Mouse (Mus musculus) adrenal gland, adult 18-20 months (tissue): Measurements from ENCODE around the gene Irgc1. TPM values are rescaled to one million over a fixed set of nuclear protein-coding genes. Genes with fewer than 3 reads are reported as not detected.
"Not testable (repeated sequence)": the region's sequence is repeated elsewhere in the genome, so short reads cannot be mapped to it uniquely, and the experiment has no call there.

Source experiments
- DNase-seq, 2 experiments: peaks; one replicate each; pipeline ENCODE4 v3.0.0; 2021 to 2022; ENCODE audit warnings: low spot score in 2 of 2
- total RNA-seq, 2 experiments: library from RNA; stranded (reverse); gene quantifications; 1 replicate in 1 of 2; 2 replicates in 1 of 2; pipeline ENCODE4 v1.2.3; 2021

Gene Irgc1
- total RNA-seq, 2 experiments from 2014 or later = not detected

GRCm38 (mm10) chr7:24402851-24403250, 49.2 kb downstream of the Irgc1 start:
- DNase-seq = no peak

- DNase-seq = not testable (repeated sequence)
Observed at GRCm38 (mm10) chr7:24400489-24400888, 51.6 kb downstream of the Irgc1 start.

GRCm38 (mm10) chr7:24400082-24400452, 52.0 kb downstream of the Irgc1 start:
- no peak for DNase-seq

- DNase-seq = peak; percentile 90 to 93
Observed at GRCm38 (mm10) chr7:24399256-24400081, 52.6 kb downstream of the Irgc1 start, which contains the start of gene Smg9. TSS of gene Smg9 (plus strand) at chr7:24399619.

GRCm38 (mm10) chr7:24398364-24398913, 53.7 kb downstream of the Irgc1 start:
- no peak for DNase-seq

GRCm38 (mm10) chr7:24396832-24397231, 55.3 kb downstream of the Irgc1 start:
- DNase-seq = no peak

GRCm38 (mm10) chr7:24394475-24395161, 57.5 kb downstream of the Irgc1 start:
- no peak for DNase-seq

GRCm38 (mm10) chr7:24394054-24394453, 58.0 kb downstream of the Irgc1 start:
- DNase-seq = no peak

GRCm38 (mm10) chr7:24391687-24392086, 60.4 kb downstream of the Irgc1 start:
- no peak for DNase-seq

GRCm38 (mm10) chr7:24391077-24391476, 61.0 kb downstream of the Irgc1 start:
- no peak for DNase-seq

GRCm38 (mm10) chr7:24390512-24390911, 61.6 kb downstream of the Irgc1 start:
- DNase-seq = no peak

- DNase-seq = no peak
Observed at GRCm38 (mm10) chr7:24389516-24390187, 62.4 kb downstream of the Irgc1 start.

- peak; percentile 53 to 73 for DNase-seq
Observed at GRCm38 (mm10) chr7:24387059-24387556, 65.0 kb downstream of the Irgc1 start.

- peak; percentile 76 to 80 for DNase-seq
Observed at GRCm38 (mm10) chr7:24384827-24385226, 67.3 kb downstream of the Irgc1 start.

- no peak for DNase-seq
Observed at GRCm38 (mm10) chr7:24384070-24384469, 68.0 kb downstream of the Irgc1 start.

GRCm38 (mm10) chr7:24382730-24383372, 69.2 kb downstream of the Irgc1 start:
- no peak for DNase-seq

Other genes starting within 250 kb of the Irgc1 start
- 1 to 10 TPM; 7.2 to 8.2 TPM for gene Zfp111, start 240.9 kb downstream of the Irgc1 start, total RNA-seq
- gene Zfp109, start 214.7 kb downstream of the Irgc1 start, total RNA-seq = 1 to 10 TPM; 3.1 to 3.2 TPM
- 1 to 10 TPM; 2.1 to 2.9 TPM for gene Zfp108, start 197.5 kb downstream of the Irgc1 start, total RNA-seq
- 1 to 10 TPM; 3.1 to 4.5 TPM for gene Zfp93, start 181.9 kb downstream of the Irgc1 start, total RNA-seq
- gene Zfp61, start 151.1 kb downstream of the Irgc1 start, total RNA-seq = 1 to 10 TPM; 6.9 to 7.0 TPM
- gene Zfp94, start 135.6 kb downstream of the Irgc1 start, total RNA-seq = 1 to 10 TPM; 4.2 to 4.4 TPM
- gene Tescl, start 118.4 kb downstream of the Irgc1 start, total RNA-seq = 1 to 10 TPM in 1 of 2 experiments, under 1 TPM in 1; 0.73 to 1.3 TPM
- gene Lypd5, start 103.1 kb downstream of the Irgc1 start, total RNA-seq = not detected
- 1 to 10 TPM in 1 of 2 experiments, under 1 TPM in 1; 0.60 to 1.5 TPM for gene Kcnn4, start 82.0 kb downstream of the Irgc1 start, total RNA-seq
- 10 to 100 TPM; 17.7 to 20.1 TPM for gene Smg9, start 52.7 kb downstream of the Irgc1 start, total RNA-seq
- 10 to 100 TPM in 1 of 2 experiments, 1 to 10 TPM in 1; 6.5 to 14.4 TPM for gene Plaur, start 10.2 kb upstream of the Irgc1 start, total RNA-seq
- gene Cadm4, start 29.7 kb upstream of the Irgc1 start, total RNA-seq = 1 to 10 TPM; 3.5 TPM
- 1 to 10 TPM; 4.6 to 5.0 TPM for gene Zfp428, start 54.7 kb upstream of the Irgc1 start, total RNA-seq
- not detected for gene AC161166.1, start 60.2 kb upstream of the Irgc1 start, total RNA-seq
- 10 to 100 TPM; 21.0 to 24.1 TPM for gene Irgq, start 78.4 kb upstream of the Irgc1 start, total RNA-seq
- not detected for gene Pinlyp, start 93.8 kb upstream of the Irgc1 start, total RNA-seq
- gene Xrcc1, start 94.0 kb upstream of the Irgc1 start, total RNA-seq = 10 to 100 TPM; 35.9 to 37.1 TPM
- gene Ethe1, start 135.2 kb upstream of the Irgc1 start, total RNA-seq = 10 to 100 TPM; 28.9 to 40.3 TPM
- gene Zfp575, start 135.3 kb upstream of the Irgc1 start, total RNA-seq = under 1 TPM; 0.32 to 0.46 TPM
- 1 to 10 TPM; 3.8 to 5.2 TPM for gene Phldb3, start 158.5 kb upstream of the Irgc1 start, total RNA-seq
- under 1 TPM in 1 of 2 experiments, not detected in 1; 0.50 TPM for gene Lypd3, start 184.3 kb upstream of the Irgc1 start, total RNA-seq
- gene Tex101, start 224.4 kb upstream of the Irgc1 start, total RNA-seq = not detected